Mouse (Mus musculus): ENCODE measurements around the gene Asic3.

DNA sequence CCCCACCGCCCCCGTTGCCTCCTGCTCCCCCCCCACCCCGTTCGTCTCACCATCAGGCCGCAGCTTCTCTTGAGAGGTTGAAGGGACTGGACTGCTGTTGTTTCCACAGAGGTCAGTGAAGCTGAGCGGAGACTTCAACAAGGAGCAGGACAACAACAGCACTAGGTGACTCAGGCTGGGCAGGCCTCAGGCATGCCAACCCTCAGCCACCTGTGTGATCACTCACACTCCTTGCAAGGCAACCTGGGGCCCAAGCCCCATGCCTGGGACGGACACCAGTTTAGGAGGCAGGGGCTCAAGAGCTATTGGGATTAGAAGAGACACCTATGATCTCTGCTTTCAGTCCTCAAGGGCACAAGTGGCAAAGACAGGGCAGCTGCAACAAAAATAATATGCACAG, 21.3 kb upstream of the Asic3 start, which contains the start of gene Atg9b:
- no peak for TF ChIP-seq GATA1 (IDR thresholded peaks at IDR 0.05; ENCODE audit: low read length)
- no peak for TF ChIP-seq TAL1 (IDR thresholded peaks at IDR 0.05; ENCODE audit: low read length)

Measured in erythroblast, embryonic 14.5 days (primary cell).